Mouse (Mus musculus): ENCODE measurements around the gene Zyg11a.
"Not testable (repeated sequence)": the region's sequence is repeated elsewhere in the genome, so short reads cannot be mapped to it uniquely, and the experiment has no call there.

The Zyg11a gene

DNA sequence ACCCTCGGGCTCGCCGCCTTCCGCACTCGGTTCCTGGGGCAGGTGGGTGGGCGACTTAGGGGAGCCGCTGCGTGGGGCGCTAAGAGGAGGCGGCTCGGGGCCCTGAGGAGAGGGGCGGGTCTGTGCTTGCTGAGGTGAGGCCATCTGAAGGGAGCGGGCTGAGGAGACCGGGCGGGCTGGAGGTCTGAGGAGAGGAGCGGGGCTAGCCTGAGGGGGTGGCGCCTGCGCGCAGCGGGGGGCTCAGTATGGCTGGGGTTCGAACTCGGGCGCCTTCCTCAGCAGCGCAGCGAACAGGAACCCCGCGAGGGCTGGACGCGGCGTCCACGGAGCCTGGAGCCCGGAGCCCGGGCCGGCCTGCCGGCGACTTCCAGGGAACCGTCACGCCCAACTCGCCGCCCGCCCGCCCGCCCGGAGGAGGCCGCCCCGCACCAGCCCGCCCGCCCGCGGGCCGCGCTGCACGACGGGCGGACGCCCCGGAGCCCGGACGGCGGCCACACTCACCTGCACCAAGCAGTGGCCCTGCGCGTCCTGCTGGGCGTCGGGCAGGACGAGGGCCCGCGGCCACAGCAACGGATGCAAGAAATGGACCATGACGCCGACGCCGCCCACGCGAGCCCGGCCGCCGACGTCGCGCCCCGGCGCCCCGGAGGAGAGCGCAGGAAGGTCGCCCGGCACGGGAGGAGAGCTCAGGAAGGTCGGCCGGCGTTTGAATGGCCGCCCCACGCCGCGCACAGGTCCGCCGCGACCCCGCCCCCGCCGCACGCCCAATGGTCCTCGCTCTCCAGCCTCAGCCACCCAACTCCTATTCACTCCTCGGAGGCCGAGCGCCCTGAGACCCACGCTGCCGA, at the start of gene Zyg11a:
TSS of gene Zyg11a (minus strand) at position 717 of the 848 bp plus-strand sequence.
- in situ Hi-C loops (cut with MboI, MseI), result no loop called here

DNA sequence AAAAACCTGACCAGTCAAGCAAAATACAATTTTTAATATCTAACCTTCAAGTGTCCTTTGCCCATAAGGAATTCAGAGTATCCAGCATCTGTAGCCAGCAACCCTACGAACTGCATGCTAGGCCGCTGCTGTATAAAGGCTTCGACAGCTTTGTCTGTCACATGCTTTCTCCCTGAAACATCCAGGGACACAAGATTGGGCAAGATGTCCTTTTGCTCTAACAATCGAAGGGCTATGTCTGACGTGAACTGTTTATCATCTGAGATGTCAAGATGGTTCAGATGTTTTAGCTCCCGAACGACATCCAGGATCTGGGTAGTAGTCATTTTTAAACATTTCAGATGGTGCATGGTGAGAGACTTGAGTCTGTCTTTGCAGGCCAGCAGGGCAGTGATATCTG, 47.9 kb upstream of the Zyg11a start:
- in situ Hi-C loops (cut with MboI, MseI), result loop anchor here in 1 of 2 experiments (5.0 kb wide), 1 partner anchor 57 kb away; no protein-coding TSS in a partner anchor

- in situ Hi-C loops (cut with MboI, MseI), result no loop called here
Measured at GRCm38 (mm10) chr4:108253317-108253716, 35.5 kb upstream of the Zyg11a start.

- in situ Hi-C loops (cut with MboI, MseI), result no loop called here
Measured at GRCm38 (mm10) chr4:108250501-108250900, 32.7 kb upstream of the Zyg11a start.

DNA sequence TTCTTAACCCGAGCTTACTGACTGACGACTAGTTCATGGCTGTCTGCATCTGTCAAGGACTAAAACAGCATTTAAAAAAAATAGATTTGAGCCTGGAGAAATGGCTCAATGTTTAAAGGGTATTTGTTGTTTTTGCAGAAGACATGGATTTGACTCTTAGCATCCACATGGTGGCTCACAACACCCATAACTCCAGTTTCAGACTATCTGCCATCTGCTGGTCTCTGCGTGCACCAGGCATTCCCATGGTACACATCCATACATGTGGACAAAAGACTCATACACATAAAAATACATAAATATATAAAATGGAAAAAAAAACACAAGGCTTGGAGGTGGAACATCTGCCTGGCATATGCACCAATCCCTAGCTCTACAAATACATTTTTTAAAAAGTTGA, 31.5 kb upstream of the Zyg11a start:
- in situ Hi-C loops (cut with MboI, MseI), result no loop called here

DNA sequence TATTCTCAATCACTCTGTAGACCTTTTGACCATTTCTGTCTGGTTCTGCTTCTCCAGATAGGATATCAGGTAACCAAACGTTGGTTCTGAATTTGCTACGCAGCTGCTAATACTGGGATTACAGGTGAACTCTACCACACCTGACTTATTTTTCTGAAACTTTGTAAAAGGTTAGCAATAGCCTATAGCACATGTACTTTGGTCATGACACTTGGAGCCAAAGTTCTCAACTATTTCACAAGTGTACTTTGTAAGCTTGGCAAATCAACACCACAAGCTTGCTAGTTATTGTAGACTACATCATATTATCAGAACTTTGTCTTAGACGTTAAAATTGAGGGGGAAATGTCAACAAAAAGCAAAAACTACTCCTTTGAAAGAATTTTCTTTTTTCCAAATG, 15.8 kb upstream of the Zyg11a start:
- in situ Hi-C loops (cut with MboI, MseI), result no loop called here

DNA sequence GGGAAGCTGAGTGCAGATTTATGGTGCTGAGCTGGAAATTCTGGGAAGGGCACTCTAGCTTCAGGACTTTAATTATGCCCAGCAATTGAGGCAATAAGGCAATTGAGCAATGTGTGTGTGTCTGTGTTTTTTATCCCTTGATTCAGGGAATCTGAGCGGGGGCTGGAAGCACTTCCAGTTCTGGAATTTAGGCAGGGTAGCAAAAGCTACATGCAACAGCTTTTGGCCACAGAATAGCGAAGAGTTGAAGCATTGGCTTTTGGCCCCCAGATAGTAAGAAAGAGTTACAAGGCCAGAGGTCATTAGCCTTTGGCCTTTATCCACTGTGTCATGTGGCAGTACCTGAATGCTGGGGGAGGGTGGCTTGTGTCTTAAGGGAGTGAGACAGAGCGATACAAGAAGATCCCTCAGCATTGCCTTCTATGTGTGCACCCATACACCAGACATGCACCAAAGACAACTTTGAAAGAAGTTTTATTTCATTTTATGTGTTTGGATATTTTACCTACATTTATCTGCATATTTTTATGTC, 7.6 kb upstream of the Zyg11a start:
- in situ Hi-C loops (cut with MboI, MseI), result no loop called here

GRCm38 (mm10) chr4:108222507-108222906, 4.7 kb upstream of the Zyg11a start:
- in situ Hi-C loops (cut with MboI, MseI), result no loop called here

DNA sequence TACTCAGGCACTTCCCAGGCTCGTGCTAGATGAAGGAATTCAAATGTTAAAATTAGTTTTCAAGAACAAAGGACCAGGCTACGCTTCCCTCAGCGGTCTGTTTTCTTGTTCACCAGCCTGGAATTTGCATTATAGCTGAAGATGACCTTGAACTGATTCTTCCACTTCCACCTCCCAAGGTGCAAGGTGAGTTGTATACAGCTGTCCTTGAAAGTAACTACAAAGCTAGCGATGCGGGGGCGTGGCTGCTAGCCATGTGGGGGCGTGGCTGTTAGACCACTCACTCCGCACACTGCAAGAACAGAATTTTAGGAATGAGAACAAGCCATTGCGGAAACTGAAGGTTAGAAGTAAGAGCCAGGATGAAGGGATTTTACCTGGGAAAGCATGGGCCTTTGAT, 1.2 kb upstream of the Zyg11a start:
- in situ Hi-C loops (cut with MboI, MseI), result no loop called here

DNA sequence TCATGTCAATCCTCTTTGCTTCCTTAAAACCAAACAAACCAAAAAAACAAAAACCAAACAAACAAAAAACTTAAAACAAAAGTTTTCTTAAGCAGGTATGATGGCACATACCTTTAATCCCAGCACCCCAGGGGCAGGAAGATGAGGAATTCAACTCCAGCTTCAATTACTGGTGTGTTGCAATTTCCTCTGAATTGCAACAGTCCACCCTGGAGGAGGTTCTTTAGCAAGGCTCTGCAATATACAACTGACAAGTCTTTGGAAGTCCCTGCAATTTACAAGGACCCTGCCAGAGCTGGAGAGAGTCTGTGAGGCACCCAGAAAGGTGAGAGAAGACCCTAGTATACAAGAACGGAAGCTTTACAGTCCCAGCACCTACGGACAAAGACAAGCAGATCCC, 4.8 kb downstream of the Zyg11a start:
- in situ Hi-C loops (cut with MboI, MseI), result no loop called here

GRCm38 (mm10) chr4:108204629-108205028, 13.2 kb downstream of the Zyg11a start:
- in situ Hi-C loops (cut with MboI, MseI), result loop anchor here (10.0 kb wide), 2 partner anchors 440 to 720 kb away; no protein-coding TSS in a partner anchor

- in situ Hi-C loops (cut with MboI, MseI), result no loop called here
Measured at GRCm38 (mm10) chr4:108199236-108199635, 18.6 kb downstream of the Zyg11a start.

DNA sequence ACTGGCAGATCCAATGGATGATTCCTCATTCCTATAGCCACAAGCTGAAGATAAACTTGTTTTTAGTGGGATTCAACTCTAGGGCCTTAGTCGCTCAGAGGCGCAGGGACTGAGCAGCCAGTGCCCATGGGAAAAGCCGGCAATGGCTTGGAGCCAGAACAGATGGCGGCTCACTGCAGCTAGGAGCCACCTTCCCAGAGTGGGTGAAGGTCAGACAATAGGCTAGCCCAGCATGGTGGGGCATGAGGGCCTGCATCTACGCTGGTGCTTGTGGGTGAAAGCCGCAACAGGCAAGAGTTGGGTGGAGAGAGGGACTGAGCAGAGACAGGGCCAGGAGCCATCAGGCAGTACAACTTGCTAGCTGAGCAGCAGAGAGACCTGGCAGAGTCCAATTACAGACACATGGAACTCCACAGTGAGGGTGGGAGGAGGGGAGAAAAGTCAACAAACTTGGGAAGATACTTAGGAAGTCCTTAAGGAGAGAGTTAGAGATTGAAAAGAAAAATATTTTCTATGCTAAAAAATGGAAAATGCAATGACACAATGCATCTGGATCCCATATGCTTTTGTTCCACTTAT, 21.5 kb downstream of the Zyg11a start:
- in situ Hi-C loops (cut with MboI, MseI), result no loop called here

GRCm38 (mm10) chr4:108192821-108193323, 25.0 kb downstream of the Zyg11a start:
- in situ Hi-C loops (cut with MboI, MseI), result no loop called here

GRCm38 (mm10) chr4:108182278-108182677, 35.6 kb downstream of the Zyg11a start:
- in situ Hi-C loops (cut with MboI, MseI), result no loop called here

- in situ Hi-C loops (cut with MboI, MseI), result no loop called here
Measured at GRCm38 (mm10) chr4:108168056-108168455, 49.8 kb downstream of the Zyg11a start.

DNA sequence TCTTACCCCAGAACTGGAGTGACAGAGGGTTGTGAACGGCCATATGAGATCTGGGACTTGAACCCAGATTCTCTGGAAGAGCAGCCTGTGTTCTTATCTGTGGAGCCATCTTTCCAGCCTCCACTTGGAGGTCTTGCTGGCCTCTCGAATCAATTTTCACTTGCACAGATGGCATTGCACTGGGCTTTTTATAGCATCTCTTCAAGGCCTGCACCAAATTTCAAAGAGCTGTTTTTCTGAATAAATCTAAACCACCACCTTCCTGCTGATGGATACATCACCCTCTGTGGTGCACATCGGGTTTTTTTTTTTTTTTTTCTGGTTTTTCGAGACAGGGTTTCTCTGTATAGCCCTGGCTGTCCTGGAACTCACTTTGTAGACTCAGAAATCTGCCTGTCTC, 51.0 kb downstream of the Zyg11a start:
- in situ Hi-C loops (cut with MboI, MseI), result no loop called here

GRCm38 (mm10) chr4:108165152-108165895, 52.5 kb downstream of the Zyg11a start, which contains the start of gene Echdc2:
Gene Echdc2, plus strand, starts transcription at chr4:108165437.
- in situ Hi-C loops (cut with MboI, MseI), result no loop called here

GRCm38 (mm10) chr4:108163291-108163690, 54.6 kb downstream of the Zyg11a start:
- in situ Hi-C loops (cut with MboI, MseI), result no loop called here

DNA sequence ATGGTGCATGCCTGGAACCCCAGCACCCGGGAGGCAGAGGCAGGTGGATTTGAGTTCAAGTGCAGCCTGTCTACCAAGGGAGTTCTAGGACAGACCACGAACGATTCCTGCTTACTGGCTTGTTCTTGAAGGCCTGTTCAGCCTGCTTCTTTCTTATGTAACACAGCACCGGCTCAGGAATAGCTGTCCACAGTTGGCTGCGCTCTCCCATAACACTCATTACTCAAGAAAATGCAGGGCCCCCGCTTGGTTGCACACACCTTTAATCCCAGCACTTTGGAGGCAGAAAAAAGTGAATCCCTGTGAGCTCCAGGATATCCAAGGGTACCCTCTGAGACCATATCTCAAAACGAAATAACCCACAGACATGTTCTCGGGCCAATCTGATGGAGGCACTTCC, 55.9 kb downstream of the Zyg11a start:
- in situ Hi-C loops (cut with MboI, MseI), result no loop called here

DNA sequence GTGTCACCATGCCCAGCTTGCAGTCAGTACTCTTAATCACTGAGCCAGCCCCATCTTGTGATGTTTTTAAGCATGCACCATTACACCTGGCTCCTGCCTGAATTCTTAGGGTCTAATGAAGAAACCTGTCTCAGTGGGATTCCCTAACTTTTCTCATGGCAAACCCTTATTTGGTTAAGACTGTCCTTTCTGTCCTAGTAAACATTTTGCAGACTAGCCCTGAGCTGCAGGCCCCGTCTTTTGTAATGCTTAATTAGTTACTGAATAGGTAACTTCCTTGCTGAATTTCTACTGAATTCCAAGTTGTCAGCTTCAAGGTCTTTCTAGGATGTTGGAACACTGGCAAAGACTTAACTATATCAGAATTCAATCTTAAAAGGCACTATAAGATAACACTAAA, 62.7 kb downstream of the Zyg11a start:
- in situ Hi-C loops (cut with MboI, MseI), result not testable (repeated sequence)

DNA sequence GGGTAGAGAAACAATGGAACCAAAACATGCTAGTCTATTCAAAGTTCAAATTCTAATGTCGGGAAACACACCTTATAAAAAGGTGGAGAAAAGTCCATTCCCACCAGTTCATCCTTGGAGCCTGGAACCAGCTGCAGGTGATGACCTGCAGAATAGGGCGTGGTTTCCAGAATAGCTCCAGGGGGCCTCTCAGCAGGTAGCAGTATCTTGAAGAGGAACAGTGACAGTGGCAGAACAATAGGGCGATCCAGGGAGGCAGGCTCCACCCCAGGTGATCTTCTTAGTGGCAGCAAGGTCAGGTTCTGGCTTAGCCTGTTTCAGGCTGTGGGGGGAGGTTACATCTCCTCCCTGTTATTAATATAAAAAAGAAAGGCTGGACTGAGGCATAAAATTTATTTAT, 72.3 kb downstream of the Zyg11a start:
- in situ Hi-C loops (cut with MboI, MseI), result not testable (repeated sequence)
